8 mouse cellular contexts compared by ENCODE assay signal in the genomic region with DNA sequence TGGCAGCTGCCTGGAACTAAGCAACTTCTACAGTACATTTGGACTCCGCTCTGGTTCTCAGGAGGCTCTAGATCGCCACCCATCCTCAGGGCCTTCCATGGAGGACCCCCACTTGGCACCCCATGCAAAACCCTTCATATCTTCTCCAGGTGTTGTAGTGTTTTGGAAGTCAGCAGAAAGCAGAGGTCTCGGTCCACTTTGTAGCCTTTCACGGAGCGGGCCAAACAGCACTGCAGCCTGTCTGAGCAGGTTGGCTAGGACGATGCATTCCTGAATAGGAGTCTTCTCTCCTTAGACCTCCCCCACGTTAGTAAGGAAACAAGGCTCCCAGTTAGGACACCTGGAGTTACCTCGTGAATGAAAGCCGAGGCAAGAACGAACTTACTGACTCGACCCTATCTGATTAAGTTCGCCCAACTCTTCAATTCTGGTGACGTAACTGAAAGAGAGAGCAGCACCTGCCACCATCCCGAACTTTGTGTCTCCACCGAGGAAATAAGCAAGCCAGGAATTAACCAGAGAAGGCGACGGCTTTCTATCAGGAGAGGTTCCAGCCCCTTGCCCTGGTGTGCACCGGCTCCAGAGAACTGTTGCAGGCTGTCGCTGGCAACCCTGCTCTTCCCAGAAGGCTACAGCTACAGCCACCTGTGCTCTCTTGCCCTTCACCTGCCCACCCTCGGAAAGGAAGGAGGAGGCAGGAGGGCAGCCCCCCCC. TPM values are rescaled to one million over a fixed set of nuclear protein-coding genes. Genes with fewer than 3 reads are reported as not detected.
A peak's percentile ranks its signal among the peaks of the same experiment; 100 is the strongest.
DNase-seq lines count a peak whose midpoint lies in the region; ATAC-seq and TF ChIP-seq lines count a peak whose summit lies in the region.

No protein-coding gene starts in this region.

- peak overlapping the region; percentile 63; the same call in 1 of the 2 replicates for H3K9ac ChIP-seq in limb, embryonic 15.5 days

- intact Hi-C loops in gastrocnemius, postnatal 14 days (cut with DNase I; ENCODE audit: low total_unique reads) = no loop called here

- H3K36me3 ChIP-seq in thymus, adult 2 months (ENCODE audit: control insufficient read depth, insufficient read depth, low read length) = no peaks in the 10 kb centered on the region
- no peaks in the 10 kb centered on the region for H3K36me3 ChIP-seq in limb, embryonic 15.5 days

- peak overlapping the region; percentile 72 for H3K4me2 ChIP-seq in limb, embryonic 15.5 days

- WGBS in thymus, adult 2 months = 60% methylated on average over 20 of the region's 20 CpGs
- 20% methylated on average over 20 of the region's 20 CpGs for WGBS in limb, embryonic 15.5 days

- no peak overlapping the region for H3K27ac ChIP-seq in thymus, adult 2 months (ENCODE audit: control insufficient read depth, insufficient read depth, low read length)
- H3K27ac ChIP-seq in limb, embryonic 15.5 days = no peak overlapping the region

- H3K9me3 ChIP-seq in limb, embryonic 15.5 days = no peaks in the 10 kb centered on the region

- peak overlapping the region; percentile 91 for H3K4me3 ChIP-seq in thymus, adult 2 months (ENCODE audit: control insufficient read depth, insufficient read depth, low read length)
- H3K4me3 ChIP-seq in limb, embryonic 15.5 days = peak overlapping the region; percentile 83

- no peak for ATAC-seq in limb, embryonic 15.5 days (ENCODE audit: insufficient number of reproducible peaks, low FRiP score, low TSS enrichment, low read depth)

- no peak for TF ChIP-seq CTCF in thymus, adult 2 months (IDR thresholded peaks at IDR 0.05; ENCODE audit: borderline replicate concordance, control insufficient read depth, extremely low read depth, insufficient read depth, low read length, poor library complexity)

- H3K4me1 ChIP-seq in thymus, adult 2 months (replicated peaks; ENCODE audit: control insufficient read depth, insufficient read depth, low read length) = peaks cover 24% of the 10 kb centered on the region
- peaks cover 26% of the 10 kb centered on the region for H3K4me1 ChIP-seq in limb, embryonic 15.5 days

- H3K27me3 ChIP-seq in thymus, adult 2 months (ENCODE audit: control insufficient read depth, insufficient read depth, low read length) = no peaks in the 10 kb centered on the region
- peaks cover 24% of the 10 kb centered on the region for H3K27me3 ChIP-seq in limb, embryonic 15.5 days

- TF ChIP-seq POLR2A in thymus, adult 2 months (IDR thresholded peaks at IDR 0.05; ENCODE audit: control insufficient read depth, extremely low read depth, insufficient read depth, low read length, poor library complexity) = no peak

- peak; percentile 32 for DNase-seq in embryo, embryonic 10.5 days (ENCODE audit: low spot score)
- no peak for DNase-seq in embryo, embryonic 9.5 days (ENCODE audit: extremely low spot score)
- no peak for DNase-seq in thymus, adult 2 months
- no peak for DNase-seq in thymus, postnatal 36 days
- DNase-seq in yolk sac, embryonic 10.5 days (ENCODE audit: low spot score) = peak; percentile 40
- DNase-seq in frontal cortex, postnatal 36 days (ENCODE audit: low spot score in 2 of 2) = no peak
- DNase-seq in gastrocnemius, postnatal 14 days = no peak

RNA-seq across cellular contexts. Expression of gene Ubash3b, which starts 5.3 kb away (rescaled TPM):
- 7.0 and 7.6 TPM in 2 replicates for polyA plus RNA-seq in thymus, adult 2 months (2012; rRNA removed)
- polyA plus RNA-seq in limb, embryonic 15.5 days (2015; fragmentation: Nextera tagmentation; extraction: Ambion mirVana) = 6.8 and 7.5 TPM in 2 replicates
- 1 to 10 TPM; 1.0 to 1.2 TPM for total RNA-seq in gastrocnemius, postnatal 14 days (2021)

Comparison
In these comparisons a context has a peak if more than half of its experiments do, and no peak if none do; other contexts are left out.
1. DNase-seq: peak in embryo, embryonic 10.5 days (single experiment) and yolk sac, embryonic 10.5 days (single experiment); none in embryo, embryonic 9.5 days (single experiment), thymus, adult 2 months (single experiment), thymus, postnatal 36 days (0 of 2), frontal cortex, postnatal 36 days (0 of 2) and gastrocnemius, postnatal 14 days (single experiment).